In the genomic region with DNA sequence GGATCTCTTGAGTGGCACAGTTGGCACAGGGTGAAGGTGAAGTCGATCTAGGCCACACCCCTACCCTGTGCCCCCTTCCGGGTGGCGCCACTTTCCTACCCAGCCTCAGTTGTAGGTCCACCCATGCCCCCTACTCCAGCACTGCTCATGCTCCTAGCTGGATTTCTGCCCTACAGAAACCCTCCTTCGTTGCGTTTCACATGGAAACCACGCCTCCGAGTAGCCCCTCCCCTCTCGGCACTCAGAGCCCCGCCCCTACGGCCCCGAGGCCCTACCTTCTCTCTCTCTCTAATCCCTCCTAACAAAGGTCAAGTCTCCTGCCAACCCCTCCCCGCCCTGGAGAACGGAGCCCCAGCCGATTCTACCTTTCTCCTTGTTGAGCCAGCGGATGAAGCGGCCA, we compare ENCODE assay signal across 8 mouse cellular contexts. TPM values are rescaled to one million over a fixed set of nuclear protein-coding genes. Genes with fewer than 3 reads are reported as not detected.
DNase-seq lines count a peak whose midpoint lies in the region; ATAC-seq lines count a peak whose summit lies in the region.

No protein-coding gene starts in this region.

- H3K27ac ChIP-seq in hindbrain, embryonic 10.5 days = peak overlapping the region; percentile 68
- no peak overlapping the region for H3K27ac ChIP-seq in limb, embryonic 13.5 days
- no peak overlapping the region for H3K27ac ChIP-seq in midbrain, embryonic 14.5 days (replicated peaks; ENCODE audit: low read depth, low read length)

- ATAC-seq in limb, embryonic 13.5 days (ENCODE audit: low FRiP score, low read depth) = no peak
- ATAC-seq in midbrain, embryonic 14.5 days (ENCODE audit: low FRiP score, low TSS enrichment) = peak; percentile 57; the same call in 1 of the 2 replicates

- no peaks in the 10 kb centered on the region for H3K36me3 ChIP-seq in hindbrain, embryonic 10.5 days
- no peaks in the 10 kb centered on the region for H3K36me3 ChIP-seq in limb, embryonic 13.5 days
- H3K36me3 ChIP-seq in midbrain, embryonic 14.5 days (ENCODE audit: control insufficient read depth, insufficient read depth, low read length) = no peaks in the 10 kb centered on the region

- 4% methylated on average over 16 of the region's 16 CpGs for WGBS in hindbrain, embryonic 10.5 days
- WGBS in limb, embryonic 13.5 days = 3% methylated on average over 16 of the region's 16 CpGs
- 2% methylated on average over 16 of the region's 16 CpGs for WGBS in midbrain, embryonic 14.5 days

- H3K4me1 ChIP-seq in hindbrain, embryonic 10.5 days (replicated peaks) = peaks cover 46% of the 10 kb centered on the region
- H3K4me1 ChIP-seq in limb, embryonic 13.5 days = peaks cover 18% of the 10 kb centered on the region
- 0 out of 2 replicates have a peak, but pooled peaks cover 7% of the 10 kb centered on the region for H3K4me1 ChIP-seq in midbrain, embryonic 14.5 days (ENCODE audit: control insufficient read depth, insufficient read depth, low read length)

- peak overlapping the region; percentile 53 for H3K4me2 ChIP-seq in limb, embryonic 13.5 days (replicated peaks)
- peak overlapping the region; percentile 31 for H3K4me2 ChIP-seq in midbrain, embryonic 14.5 days (ENCODE audit: low read length)

- DNase-seq in thymus, postnatal 0 days (ENCODE audit: low spot score) = peak; percentile 13
- no peak for DNase-seq in thymus, postnatal 25 days
- DNase-seq in hindbrain, embryonic 10.5 days (ENCODE audit: low spot score) = peak; percentile 52
- peak; percentile 54 for DNase-seq in midbrain, embryonic 14.5 days
- DNase-seq in left cerebral cortex, adult 11 months (ENCODE audit: low spot score) = no peak
- no peak for DNase-seq in cerebellum, adult 11 months
- DNase-seq in cerebellum, postnatal 36 days = no peak

- peak overlapping the region; percentile 44 for H3K4me3 ChIP-seq in hindbrain, embryonic 10.5 days
- H3K4me3 ChIP-seq in limb, embryonic 13.5 days = peak overlapping the region; percentile 31
- H3K4me3 ChIP-seq in midbrain, embryonic 14.5 days (replicated peaks; ENCODE audit: low read depth, low read length) = no peak overlapping the region

- peak overlapping the region; percentile 43; the same call in 1 of the 2 replicates for H3K9ac ChIP-seq in limb, embryonic 13.5 days
- H3K9ac ChIP-seq in midbrain, embryonic 14.5 days (replicated peaks; ENCODE audit: low read length) = no peak overlapping the region; the same call in 1 of the 2 replicates

- H3K27me3 ChIP-seq in hindbrain, embryonic 10.5 days (ENCODE audit: insufficient read depth, poor library complexity, severe bottlenecking) = peaks cover 35% of the 10 kb centered on the region
- H3K27me3 ChIP-seq in limb, embryonic 13.5 days = no peaks in the 10 kb centered on the region
- H3K27me3 ChIP-seq in midbrain, embryonic 14.5 days (ENCODE audit: control insufficient read depth, insufficient read depth, low read length) = no peaks in the 10 kb centered on the region

- no peaks in the 10 kb centered on the region for H3K9me3 ChIP-seq in hindbrain, embryonic 10.5 days
- H3K9me3 ChIP-seq in limb, embryonic 13.5 days = no peaks in the 10 kb centered on the region
- no peaks in the 10 kb centered on the region for H3K9me3 ChIP-seq in midbrain, embryonic 14.5 days (ENCODE audit: control insufficient read depth, low read length)

RNA-seq across cellular contexts. Expression of a gene that starts 12.0 kb away (rescaled TPM):
- 0.66 and 0.99 TPM in 2 replicates for polyA plus RNA-seq in thymus, postnatal 0 days (2015; fragmentation: Nextera tagmentation; extraction: Ambion mirVana)
- 0.13 and 0.31 TPM in 2 replicates for polyA plus RNA-seq in hindbrain, embryonic 10.5 days (2016; fragmentation: Nextera tagmentation; extraction: Ambion mirVana)
- 0.17 and 0.34 TPM in 2 replicates for polyA plus RNA-seq in limb, embryonic 13.5 days (2015; fragmentation: Nextera tagmentation; extraction: Ambion mirVana)
- polyA plus RNA-seq in midbrain, embryonic 14.5 days (2014; fragmentation: Nextera tagmentation; extraction: Ambion mirVana) = 1.5 and 2.7 TPM in 2 replicates

Comparison
In these comparisons a context has a peak if more than half of its experiments do, and no peak if none do; other contexts are left out.
1. DNase-seq: peak in thymus, postnatal 0 days (single experiment), hindbrain, embryonic 10.5 days (single experiment) and midbrain, embryonic 14.5 days (single experiment); none in thymus, postnatal 25 days (single experiment), left cerebral cortex, adult 11 months (single experiment), cerebellum, adult 11 months (single experiment) and cerebellum, postnatal 36 days (0 of 2).